17 mouse cellular contexts compared by ENCODE assay signal in genomic region chr2:32541333-32541908, GRCm38 (mm10). TPM values are rescaled to one million over a fixed set of nuclear protein-coding genes. Genes with fewer than 3 reads are reported as not detected.
A peak's percentile ranks its signal among the peaks of the same experiment; 100 is the strongest.
DNase-seq lines count a peak whose midpoint lies in the region; ATAC-seq and TF ChIP-seq lines count a peak whose summit lies in the region.
"Had no signal": no experiment of that assay in that cellular context is flagged by ENCODE, and none has a peak within 500 bp of the region (broad histone marks: within the 10 kb centered on the region; RNA-seq: fewer than 3 reads in every experiment).

No protein-coding gene starts in this region.

- H3K9ac ChIP-seq in limb, embryonic 15.5 days, result no peak overlapping the region
- no peak overlapping the region for H3K9ac ChIP-seq in midbrain, embryonic 13.5 days (replicated peaks)
- H3K9ac ChIP-seq: embryonic facial prominence, embryonic 12.5 days; forebrain, postnatal 0 days; hindbrain, embryonic 15.5 days; limb, embryonic 12.5 days; lung, embryonic 15.5 days had no signal

- no peak overlapping the region for H3K4me2 ChIP-seq in limb, embryonic 15.5 days
- H3K4me2 ChIP-seq in midbrain, embryonic 13.5 days (replicated peaks), result no peak overlapping the region
- H3K4me2 ChIP-seq: embryonic facial prominence, embryonic 12.5 days; hindbrain, embryonic 15.5 days; limb, embryonic 12.5 days; lung, embryonic 15.5 days had no signal

- H3K4me3 ChIP-seq in layer of hippocampus, adult 2 months, result no peak overlapping the region
- H3K4me3 ChIP-seq in limb, embryonic 15.5 days, result no peak overlapping the region
- no peak overlapping the region for H3K4me3 ChIP-seq in midbrain, embryonic 13.5 days (replicated peaks)
- H3K4me3 ChIP-seq: embryonic facial prominence, embryonic 12.5 days; hindbrain, embryonic 15.5 days; limb, embryonic 12.5 days; lung, embryonic 15.5 days; midbrain, embryonic 10.5 days had no signal

- H3K9me3 ChIP-seq in limb, embryonic 15.5 days, result no peaks in the 10 kb centered on the region
- no peaks in the 10 kb centered on the region for H3K9me3 ChIP-seq in midbrain, embryonic 13.5 days
- H3K9me3 ChIP-seq: embryonic facial prominence, embryonic 12.5 days; hindbrain, embryonic 15.5 days; limb, embryonic 12.5 days; lung, embryonic 15.5 days; midbrain, embryonic 10.5 days had no signal

- 70% methylated on average over 2 of the region's 2 CpGs for WGBS in limb, embryonic 15.5 days
- 100% methylated on average over 2 of the region's 2 CpGs for WGBS in midbrain, embryonic 13.5 days

- peaks cover 63% of the 10 kb centered on the region for H3K4me1 ChIP-seq in limb, embryonic 15.5 days
- peaks cover 41% of the 10 kb centered on the region for H3K4me1 ChIP-seq in midbrain, embryonic 13.5 days (replicated peaks)

- no peaks in the 10 kb centered on the region for H3K36me3 ChIP-seq in limb, embryonic 15.5 days
- no peaks in the 10 kb centered on the region for H3K36me3 ChIP-seq in midbrain, embryonic 13.5 days
- H3K36me3 ChIP-seq: hindbrain, embryonic 15.5 days; lung, embryonic 15.5 days had no signal

- ATAC-seq in limb, embryonic 15.5 days (ENCODE audit: insufficient number of reproducible peaks, low FRiP score, low TSS enrichment, low read depth), result no peak
- ATAC-seq in midbrain, embryonic 13.5 days, result no peak
- ATAC-seq: forebrain, postnatal 0 days had no signal

- DNase-seq in layer of hippocampus, adult 2 months (ENCODE audit: low spot score in 2 of 2), result no peak
- no peak for DNase-seq in layer of hippocampus, adult 9-11 months
- DNase-seq in cerebellum, adult 11-12 months, result peak; percentile 88
- peak; percentile 89 for DNase-seq in cerebellum, adult 9-11 months
- no peak for DNase-seq in embryo, embryonic 10 days (ENCODE audit: low spot score)
- DNase-seq: forebrain, postnatal 0 days; kidney, postnatal 14 days had no signal

- TF ChIP-seq CTCF in layer of hippocampus, adult 2 months (conservative IDR thresholded peaks at IDR 0.05), result no peak

- peak overlapping the region; percentile 93 for H3K27ac ChIP-seq in layer of hippocampus, adult 2 months
- H3K27ac ChIP-seq in limb, embryonic 15.5 days, result peak overlapping the region; percentile 43
- no peak overlapping the region for H3K27ac ChIP-seq in midbrain, embryonic 13.5 days
- H3K27ac ChIP-seq: embryonic facial prominence, embryonic 12.5 days; hindbrain, embryonic 15.5 days; limb, embryonic 12.5 days; midbrain, embryonic 10.5 days had no signal

- H3K27me3 ChIP-seq in limb, embryonic 15.5 days, result no peaks in the 10 kb centered on the region
- no peaks in the 10 kb centered on the region for H3K27me3 ChIP-seq in midbrain, embryonic 13.5 days
- H3K27me3 ChIP-seq: embryonic facial prominence, embryonic 12.5 days; hindbrain, embryonic 15.5 days; limb, embryonic 12.5 days; lung, embryonic 15.5 days had no signal

RNA-seq across cellular contexts. Expression of gene Fam102a, which starts 6.3 kb away (rescaled TPM):
- 10 to 100 TPM; 77.1 TPM for total RNA-seq in layer of hippocampus, adult 2 months (2021)
- polyA plus RNA-seq in limb, embryonic 15.5 days (2015; fragmentation: Nextera tagmentation; extraction: Ambion mirVana), result 14.7 and 17.3 TPM in 2 replicates
- polyA plus RNA-seq in midbrain, embryonic 13.5 days (2015; fragmentation: Nextera tagmentation; extraction: Ambion mirVana), result 5.6 and 7.3 TPM in 2 replicates

RNA-seq across cellular contexts. Expression of gene Dpm2, which starts 29.2 kb away (rescaled TPM):
- 10 to 100 TPM; 77.6 to 84.0 TPM for total RNA-seq in layer of hippocampus, adult 2 months (2021)
- polyA plus RNA-seq in limb, embryonic 15.5 days (2015; fragmentation: Nextera tagmentation; extraction: Ambion mirVana), result 114 and 117 TPM in 2 replicates
- 133 and 147 TPM in 2 replicates for polyA plus RNA-seq in midbrain, embryonic 13.5 days (2015; fragmentation: Nextera tagmentation; extraction: Ambion mirVana)

RNA-seq across cellular contexts. Expression of gene Pip5kl1, which starts 33.2 kb away (rescaled TPM):
- total RNA-seq in layer of hippocampus, adult 2 months (2021), result 1 to 10 TPM; 4.4 to 5.0 TPM
- polyA plus RNA-seq in limb, embryonic 15.5 days (2015; fragmentation: Nextera tagmentation; extraction: Ambion mirVana), result 0.12 and 0.82 TPM in 2 replicates
- 4.8 TPM in 2 replicates for polyA plus RNA-seq in midbrain, embryonic 13.5 days (2015; fragmentation: Nextera tagmentation; extraction: Ambion mirVana)
- total RNA-seq: adrenal gland, adult 18-20 months; gastrocnemius, postnatal 4 days had no signal

RNA-seq across cellular contexts. Expression of gene 9430097D07Rik, which starts 34.1 kb away (rescaled TPM):
- under 1 TPM in 1 of 2 experiments, not detected in 1; 0.71 TPM for total RNA-seq in layer of hippocampus, adult 2 months (2021)
- polyA plus RNA-seq in limb, embryonic 15.5 days (2015; fragmentation: Nextera tagmentation; extraction: Ambion mirVana), result not detected in 2 replicates
- polyA plus RNA-seq in midbrain, embryonic 13.5 days (2015; fragmentation: Nextera tagmentation; extraction: Ambion mirVana), result 0.34 and 0.55 TPM in 2 replicates
- total RNA-seq: adrenal gland, adult 18-20 months; gastrocnemius, postnatal 4 days had no signal
- polyA plus RNA-seq: heart, embryonic 16.5 days; limb, embryonic 12.5 days had no signal

RNA-seq across cellular contexts. Expression of gene St6galnac4, which starts 45.5 kb away (rescaled TPM):
- total RNA-seq in layer of hippocampus, adult 2 months (2021), result 10 to 100 TPM; 36.4 to 40.0 TPM
- polyA plus RNA-seq in limb, embryonic 15.5 days (2015; fragmentation: Nextera tagmentation; extraction: Ambion mirVana), result 33.8 and 44.2 TPM in 2 replicates
- 15.2 and 16.3 TPM in 2 replicates for polyA plus RNA-seq in midbrain, embryonic 13.5 days (2015; fragmentation: Nextera tagmentation; extraction: Ambion mirVana)

Comparison
In these comparisons a context has a peak if more than half of its experiments do, and no peak if none do; other contexts are left out.
1. DNase-seq: peak in cerebellum, adult 11-12 months (single experiment) and cerebellum, adult 9-11 months (single experiment); none in layer of hippocampus, adult 2 months (0 of 2), layer of hippocampus, adult 9-11 months (single experiment) and embryo, embryonic 10 days (single experiment).